Mouse (Mus musculus): ENCODE data around the gene Gm21748. TPM values are rescaled to one million over a fixed set of nuclear protein-coding genes. Genes with fewer than 3 reads are reported as not detected.
"Not testable (repeated sequence)": the region's sequence is repeated elsewhere in the genome, so short reads cannot be mapped to it uniquely, and the experiment has no call there.

Gm21748 gene
- total RNA-seq (2015; ENCODE audit: low replicate concordance) (not detected in 2 replicates), total RNA-seq (2017; ENCODE audit: low replicate concordance) (not detected in 2 replicates)

GRCm38 (mm10) chrY:90839077-90839476 is at the start of gene Gm21748:
Gene Gm21748, minus strand, starts transcription at chrY:90839177.
- ATAC-seq (replicated peaks; ENCODE audit: low FRiP score, poor library complexity, severe bottlenecking), result not testable (repeated sequence)

Other genes with a start within 250 kb of the Gm21748 start
- not detected in 2 replicates for gene Gm21860, start 84.4 kb downstream of the Gm21748 start, total RNA-seq (2015; ENCODE audit: low replicate concordance)
- not detected in 2 replicates for gene Gm21860, start 84.4 kb downstream of the Gm21748 start, total RNA-seq (2017; ENCODE audit: low replicate concordance)
- gene Gm47283, start 54.4 kb downstream of the Gm21748 start, total RNA-seq (2015; ENCODE audit: low replicate concordance), result not detected in 2 replicates
- not detected in 2 replicates for gene Gm47283, start 54.4 kb downstream of the Gm21748 start, total RNA-seq (2017; ENCODE audit: low replicate concordance)

Measured in erythroblast, adult 5-6 weeks (primary cell).